Mouse (Mus musculus) stomach, embryonic 14.5 days (tissue): ENCODE measurements around the gene Gm12169. TPM values are rescaled to one million over a fixed set of nuclear protein-coding genes. Genes with fewer than 3 reads are reported as not detected.
"Not testable (repeated sequence)": the region's sequence is repeated elsewhere in the genome, so short reads cannot be mapped to it uniquely, and the experiment has no call there.

Experiments used
- ATAC-seq: fragments of 200-750 bp; cut with Nextera tagmentation; 2 replicates; pipeline ENCODE4 v1.8.0; 2017; ENCODE audit warnings: low read depth, moderate TSS enrichment; ENCODE audit not compliant: insufficient number of reproducible peaks, insufficient read depth, low FRiP score
- H3K27ac ChIP-seq: fragments of 300-500 bp; sonication (generic); 2 replicates; pipeline ENCODE4 v1.5.1; 2014; ENCODE audit warnings: mild to moderate bottlenecking, low read length, moderate library complexity, mixed read lengths
- H3K27me3 ChIP-seq: fragments of 300-500 bp; sonication (generic); 2 replicates; pipeline ENCODE4 v1.6.1; 2014; ENCODE audit warnings: low read length, control low read depth, mixed read lengths; ENCODE audit not compliant: control insufficient read depth, insufficient read depth
- H3K36me3 ChIP-seq: fragments of 300-500 bp; sonication (generic); 2 replicates; pipeline ENCODE4 v1.6.1; 2014; ENCODE audit warnings: mild to moderate bottlenecking, control low read depth, low read length, moderate library complexity, mixed read lengths; ENCODE audit not compliant: control insufficient read depth, insufficient read depth
- H3K4me1 ChIP-seq: fragments of 300-500 bp; sonication (generic); 2 replicates; pipeline ENCODE4 v1.6.1; 2014; ENCODE audit warnings: low read length, control low read depth, mixed read lengths; ENCODE audit not compliant: control insufficient read depth, insufficient read depth
- H3K4me2 ChIP-seq: fragments of 300-500 bp; sonication (generic); replicated peaks from 2 replicates; pipeline ENCODE4 v1.6.1; 2014; ENCODE audit warnings: low read depth, low read length, control low read depth
- H3K4me3 ChIP-seq: fragments of 300-500 bp; sonication (generic); 2 replicates; pipeline ENCODE4 v1.5.1; 2014; ENCODE audit warnings: low read depth, low read length, control low read depth
- H3K9ac ChIP-seq: fragments of 300-500 bp; sonication (generic); replicated peaks from 2 replicates; pipeline ENCODE4 v1.6.1; 2014; ENCODE audit warnings: low read depth, mild to moderate bottlenecking, control low read depth, low read length, moderate library complexity, mixed read lengths
- H3K9me3 ChIP-seq: fragments of 300-500 bp; sonication (generic); 2 replicates; pipeline ENCODE4 v1.6.1; 2016; ENCODE audit warnings: low read depth, low read length, control low read depth; ENCODE audit not compliant: control insufficient read depth
- WGBS: fragments of 180-500 bp; shearing (Covaris S2); extraction: QIAGEN DNeasy Blood & Tissue Kit; methylation state at CpG from one replicate; pipeline ENCODE4 v1.1.7; 2014; 5-methylcytosine and 5-hydroxymethylcytosine counted together
- polyA plus RNA-seq: library from polyadenylated mRNA; unstranded; fragments of >200 nt; fragmentation: Nextera tagmentation; extraction: Ambion mirVana; gene quantifications from 2 replicates; pipeline ENCODE4 v1.2.1, GENCODE M21; 2014

The Gm12169 gene
- not detected in 2 replicates for polyA plus RNA-seq

- Histone ChIP-seq H3K27me3 (no peaks in the 10 kb centered on the region), H3K9me3 (no peaks in the 10 kb centered on the region), H3K9ac (no peak within 1 kb of the TSS), H3K27ac (no peak within 1 kb of the TSS), H3K4me2 (no peak within 1 kb of the TSS), H3K36me3 (no peaks in the 10 kb centered on the region), H3K4me3 (no peak within 1 kb of the TSS), H3K4me1 (no peaks in the 10 kb centered on the region)
- no peak for ATAC-seq
- WGBS, result 78% methylated on average over 2 of the region's 2 CpGs
Measured at GRCm38 (mm10) chr11:46523912-46524311, at the start of gene Gm12169. Gene Gm12169, plus strand, starts transcription at chr11:46524212.

GRCm38 (mm10) chr11:46474220-46474619 lies 49.8 kb upstream of the Gm12169 start:
- Histone ChIP-seq H3K27ac (no peak overlapping the region), H3K27me3 (no peaks in the 10 kb centered on the region), H3K4me2 (no peak overlapping the region), H3K9ac (no peak overlapping the region), H3K9me3 (no peaks in the 10 kb centered on the region), H3K4me3 (no peak overlapping the region), H3K36me3 (no peaks in the 10 kb centered on the region), H3K4me1 (no peaks in the 10 kb centered on the region)
- no peak for ATAC-seq
- WGBS, result 94% methylated on average over 4 of the region's 4 CpGs

- H3K9me3 ChIP-seq, result no peaks in the 10 kb centered on the region
- H3K4me3 ChIP-seq, result no peak overlapping the region
- H3K27me3 ChIP-seq, result no peaks in the 10 kb centered on the region
- H3K36me3 ChIP-seq, result no peaks in the 10 kb centered on the region
- H3K4me1 ChIP-seq, result no peaks in the 10 kb centered on the region
- no peak overlapping the region for H3K27ac ChIP-seq
- ATAC-seq, result no peak
- 83% methylated on average over 9 of the region's 9 CpGs for WGBS
- H3K9ac ChIP-seq, result no peak overlapping the region
- no peak overlapping the region for H3K4me2 ChIP-seq
Measured at GRCm38 (mm10) chr11:46479311-46479710, 44.7 kb upstream of the Gm12169 start.

- H3K9ac ChIP-seq, result no peak overlapping the region
- ATAC-seq, result no peak
- 71% methylated on average over 7 of the region's 7 CpGs for WGBS
- no peak overlapping the region for H3K4me3 ChIP-seq
- no peaks in the 10 kb centered on the region for H3K9me3 ChIP-seq
- H3K27ac ChIP-seq, result no peak overlapping the region
- no peaks in the 10 kb centered on the region for H3K27me3 ChIP-seq
- H3K36me3 ChIP-seq, result no peaks in the 10 kb centered on the region
- no peak overlapping the region for H3K4me2 ChIP-seq
- no peaks in the 10 kb centered on the region for H3K4me1 ChIP-seq
Measured at GRCm38 (mm10) chr11:46480517-46480916, 43.5 kb upstream of the Gm12169 start.

- Histone ChIP-seq H3K27me3 (no peaks in the 10 kb centered on the region), H3K9ac (no peak overlapping the region), H3K4me2 (no peak overlapping the region), H3K4me3 (no peak overlapping the region), H3K9me3 (no peaks in the 10 kb centered on the region), H3K4me1 (no peaks in the 10 kb centered on the region), H3K27ac (no peak overlapping the region), H3K36me3 (no peaks in the 10 kb centered on the region)
- 33% methylated on average over 1 of the region's 1 CpGs for WGBS
- ATAC-seq, result no peak
Measured at GRCm38 (mm10) chr11:46488231-46488630, 35.8 kb upstream of the Gm12169 start.

GRCm38 (mm10) chr11:46488650-46489049 lies 35.4 kb upstream of the Gm12169 start:
- Histone ChIP-seq H3K9ac (no peak overlapping the region), H3K9me3 (no peaks in the 10 kb centered on the region), H3K4me2 (no peak overlapping the region), H3K4me1 (no peaks in the 10 kb centered on the region), H3K27me3 (no peaks in the 10 kb centered on the region), H3K36me3 (no peaks in the 10 kb centered on the region), H3K27ac (no peak overlapping the region), H3K4me3 (no peak overlapping the region)
- no peak for ATAC-seq
- WGBS, result 83% methylated on average over 2 of the region's 2 CpGs

- no peak for ATAC-seq
- Histone ChIP-seq H3K4me2 (no peak overlapping the region), H3K4me3 (no peak overlapping the region), H3K27ac (no peak overlapping the region), H3K27me3 (no peaks in the 10 kb centered on the region), H3K9me3 (no peaks in the 10 kb centered on the region), H3K9ac (no peak overlapping the region), H3K4me1 (no peaks in the 10 kb centered on the region), H3K36me3 (no peaks in the 10 kb centered on the region)
- WGBS, result 63% methylated on average over 3 of the region's 3 CpGs
Measured at GRCm38 (mm10) chr11:46507146-46507545, 16.9 kb upstream of the Gm12169 start.

- no peak overlapping the region for H3K4me2 ChIP-seq
- WGBS, result 95% methylated on average over 5 of the region's 5 CpGs
- H3K4me3 ChIP-seq, result no peak overlapping the region
- no peaks in the 10 kb centered on the region for H3K27me3 ChIP-seq
- H3K27ac ChIP-seq, result no peak overlapping the region
- no peak for ATAC-seq
- no peaks in the 10 kb centered on the region for H3K9me3 ChIP-seq
- H3K36me3 ChIP-seq, result no peaks in the 10 kb centered on the region
- no peak overlapping the region for H3K9ac ChIP-seq
- no peaks in the 10 kb centered on the region for H3K4me1 ChIP-seq
Measured at GRCm38 (mm10) chr11:46509900-46510299, 14.1 kb upstream of the Gm12169 start.

- WGBS, result 84% methylated on average over 5 of the region's 5 CpGs
- H3K9ac ChIP-seq, H3K27me3 ChIP-seq, H3K4me3 ChIP-seq, H3K4me2 ChIP-seq, H3K36me3 ChIP-seq, H3K4me1 ChIP-seq, H3K9me3 ChIP-seq, H3K27ac ChIP-seq, ATAC-seq: not testable (repeated sequence)
Measured at GRCm38 (mm10) chr11:46521341-46521740, 2.7 kb upstream of the Gm12169 start.
